Mouse (Mus musculus) testis, adult 2 months (tissue): Measurements from ENCODE around the gene Adgrd1.

Experiments
- CTCF ChIP-seq: fragments of 200-500 bp; IDR thresholded peaks from 2 replicates; pipeline ENCODE4 v1.5.1; 2012; ENCODE audit warnings: low read depth, mild to moderate bottlenecking, inconsistent platforms, low read length, moderate library complexity; ENCODE audit not compliant: control insufficient read depth, insufficient read depth, insufficient replicate concordance
- POLR2A ChIP-seq: fragments of 200-500 bp; IDR thresholded peaks from 2 replicates; pipeline ENCODE4 v1.6.1; 2012; ENCODE audit warnings: low read depth, mild to moderate bottlenecking, inconsistent platforms, low read length, moderate library complexity; ENCODE audit not compliant: control insufficient read depth

DNA sequence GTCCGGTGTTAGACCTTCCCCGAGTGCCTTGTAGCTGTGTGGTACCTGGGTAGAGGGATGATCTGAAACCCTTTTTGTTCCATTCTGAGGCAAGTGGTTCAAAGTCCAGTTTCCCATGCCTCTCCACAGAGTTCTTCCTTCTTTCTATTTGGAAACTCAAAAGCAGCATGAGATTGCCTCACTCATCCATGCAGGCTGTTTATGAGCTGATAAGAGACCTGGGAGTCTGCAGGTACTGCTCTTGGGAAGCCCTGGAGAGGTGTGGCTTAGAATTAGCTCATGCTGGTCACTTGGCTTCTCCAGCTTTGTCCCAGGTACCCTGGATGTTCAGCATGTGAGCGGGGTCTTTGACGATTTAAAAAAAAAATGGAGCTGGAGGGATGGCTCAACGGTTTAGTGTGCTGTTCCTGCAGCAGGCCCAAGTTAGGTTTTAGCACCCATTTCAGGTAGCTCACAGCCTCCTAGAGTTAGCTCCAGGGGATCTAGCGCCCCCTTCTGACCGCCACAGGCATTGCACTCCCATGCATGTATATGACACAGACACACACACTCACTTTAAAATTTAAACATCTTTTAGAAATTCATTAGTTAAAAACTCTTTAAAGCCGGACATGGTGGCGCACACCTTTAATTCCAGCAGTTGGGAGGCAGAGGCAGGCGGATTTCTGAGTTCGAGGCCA, 65.0 kb downstream of the Adgrd1 start:
- TF ChIP-seq POLR2A (no peak), CTCF (peak; percentile 82; the same call in 1 of the 2 replicates)
